ENCODE assay signal across 18 mouse cellular contexts in the genomic region with DNA sequence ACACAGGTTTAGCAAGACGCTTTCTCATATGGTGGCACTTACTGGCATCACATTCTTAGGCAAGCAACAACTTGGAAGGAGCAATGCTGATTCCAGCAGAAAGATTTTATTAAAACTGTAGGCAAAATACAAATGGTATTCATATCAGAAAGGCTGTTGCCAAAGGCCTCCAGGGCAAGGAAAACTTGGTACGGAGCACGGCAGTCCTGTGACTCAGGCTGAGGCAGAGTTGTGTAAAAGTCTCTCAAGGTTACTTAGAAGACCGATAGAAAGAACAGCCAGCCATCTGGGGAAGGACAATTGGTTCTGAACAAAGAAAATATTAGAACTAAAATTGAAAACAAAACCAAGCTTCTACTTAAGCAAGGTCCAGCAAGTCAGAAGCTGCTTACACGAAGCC.
DNase-seq lines count a peak whose midpoint lies in the region; ATAC-seq lines count a peak whose summit lies in the region.
"Had no signal": no experiment of that assay in that cellular context is flagged by ENCODE, and none has a peak within 500 bp of the region (broad histone marks: within the 10 kb centered on the region; RNA-seq: fewer than 3 reads in every experiment).

No protein-coding gene starts in this region.

- no peak overlapping the region for H3K4me3 ChIP-seq in kidney, embryonic 14.5 days (ENCODE audit: low read length)
- H3K4me3 ChIP-seq: embryonic facial prominence, embryonic 13.5 days; layer of hippocampus, adult 2 months; left cerebral cortex, adult 2 months; neural tube, embryonic 15.5 days had no signal

- no peaks in the 10 kb centered on the region for H3K9me3 ChIP-seq in kidney, embryonic 14.5 days (ENCODE audit: control insufficient read depth, low read length)
- H3K9me3 ChIP-seq: embryonic facial prominence, embryonic 13.5 days; neural tube, embryonic 15.5 days had no signal

- no peak overlapping the region for H3K27ac ChIP-seq in kidney, embryonic 14.5 days (ENCODE audit: low read depth, low read length)
- H3K27ac ChIP-seq: embryonic facial prominence, embryonic 13.5 days; layer of hippocampus, adult 2 months; left cerebral cortex, adult 2 months; neural tube, embryonic 15.5 days had no signal

- intact Hi-C loops in left cerebral cortex, postnatal 4 days (cut with DNase I): no loop called here

- DNase-seq in adrenal gland, adult (ENCODE audit: inconsistent age in 2 of 2, low spot score in 1 of 2): peak; percentile 61 to 68
- no peak for DNase-seq in adrenal gland, postnatal 4 days (ENCODE audit: low spot score in 2 of 2)
- DNase-seq in kidney, adult 18-20 months: peak; percentile 24
- DNase-seq in testis, postnatal 14 days (ENCODE audit: low spot score): peak; percentile 12
- DNase-seq in testis, postnatal 10 days (ENCODE audit: low spot score): no peak
- no peak for DNase-seq in left cerebral cortex, postnatal 4 days
- DNase-seq: cerebellum, adult 11-12 months; liver; lung, embryonic 14.5 days; thymus, adult 2 months had no signal

- H3K4me2 ChIP-seq in kidney, embryonic 14.5 days (replicated peaks; ENCODE audit: low read depth, low read length): no peak overlapping the region
- H3K4me2 ChIP-seq: embryonic facial prominence, embryonic 13.5 days; lung, embryonic 14.5 days; neural tube, embryonic 15.5 days had no signal

- H3K27me3 ChIP-seq in kidney, embryonic 14.5 days (ENCODE audit: control insufficient read depth, insufficient read depth, low read length): no peaks in the 10 kb centered on the region
- H3K27me3 ChIP-seq: embryonic facial prominence, embryonic 13.5 days; neural tube, embryonic 15.5 days had no signal

- H3K4me1 ChIP-seq in kidney, embryonic 14.5 days (ENCODE audit: control insufficient read depth, insufficient read depth, low read length): no peaks in the 10 kb centered on the region
- H3K4me1 ChIP-seq: neural tube, embryonic 15.5 days had no signal

- no peak overlapping the region for H3K9ac ChIP-seq in kidney, embryonic 14.5 days (ENCODE audit: low read depth, low read length)
- H3K9ac ChIP-seq: embryonic facial prominence, embryonic 13.5 days; lung, embryonic 14.5 days; neural tube, embryonic 15.5 days had no signal

- WGBS in kidney, embryonic 14.5 days: 84% methylated on average over 5 of the region's 5 CpGs

- no peaks in the 10 kb centered on the region for H3K36me3 ChIP-seq in kidney, embryonic 14.5 days (ENCODE audit: control insufficient read depth, insufficient read depth, low read length)
- H3K36me3 ChIP-seq: embryonic facial prominence, embryonic 13.5 days; neural tube, embryonic 15.5 days had no signal

- no peak for ATAC-seq in kidney, embryonic 14.5 days (ENCODE audit: low FRiP score, low TSS enrichment)
- no peak for ATAC-seq in frontal cortex, adult (ENCODE audit: low TSS enrichment)
- ATAC-seq: forebrain, embryonic 14.5 days; inflammation-experienced regulatory T-cells, adult 6 months had no signal

Comparison
In these comparisons a context has a peak if more than half of its experiments do, and no peak if none do; other contexts are left out.
1. DNase-seq: peak in adrenal gland, adult (2 of 2), kidney, adult 18-20 months (single experiment) and testis, postnatal 14 days (single experiment); none in adrenal gland, postnatal 4 days (0 of 2), testis, postnatal 10 days (single experiment) and left cerebral cortex, postnatal 4 days (single experiment).